Mouse (Mus musculus) stomach, postnatal 0 days (tissue): ENCODE results near the gene Chd1. TPM values are rescaled to one million over a fixed set of nuclear protein-coding genes. Genes with fewer than 3 reads are reported as not detected.

Experiments
- ATAC-seq: fragments of 200-750 bp; cut with Nextera tagmentation; 2 replicates; pipeline ENCODE4 v1.8.0; 2017; ENCODE audit not compliant: low FRiP score, low TSS enrichment
- DNase-seq: peaks from one replicate; pipeline ENCODE4 v3.0.0-alpha.2; 2016; ENCODE audit warnings: low spot score
- H3K27ac ChIP-seq: fragments of 300-500 bp; sonication (generic); replicated peaks from 2 replicates; pipeline ENCODE4 v1.5.1; 2014; ENCODE audit warnings: mild to moderate bottlenecking, control low read depth
- H3K27me3 ChIP-seq: fragments of 300-500 bp; sonication (generic); 2 replicates; pipeline ENCODE4 v1.6.1; 2014; ENCODE audit warnings: low read length; ENCODE audit not compliant: control insufficient read depth, insufficient read depth
- H3K36me3 ChIP-seq: fragments of 300-500 bp; sonication (generic); 2 replicates; pipeline ENCODE4 v1.6.1; 2014; ENCODE audit warnings: low read length, mixed read lengths; ENCODE audit not compliant: control insufficient read depth, insufficient read depth
- H3K4me1 ChIP-seq: fragments of 300-500 bp; sonication (generic); replicated peaks from 2 replicates; pipeline ENCODE4 v1.6.1; 2014; ENCODE audit warnings: antibody characterized with exemption; ENCODE audit not compliant: control insufficient read depth, insufficient read depth
- H3K4me2 ChIP-seq: fragments of 300-500 bp; sonication (generic); replicated peaks from 2 replicates; pipeline ENCODE4 v1.6.1; 2014; ENCODE audit warnings: low read depth, mild to moderate bottlenecking, control low read depth, moderate library complexity
- H3K4me3 ChIP-seq: fragments of 300-500 bp; sonication (generic); 2 replicates; pipeline ENCODE4 v1.5.1; 2014; ENCODE audit warnings: low read depth, low read length, control low read depth
- H3K9ac ChIP-seq: fragments of 300-500 bp; sonication (generic); 2 replicates; pipeline ENCODE4 v1.6.1; 2014; ENCODE audit warnings: mild to moderate bottlenecking, low read length, control low read depth, mixed read lengths
- H3K9me3 ChIP-seq: fragments of 300-500 bp; sonication (generic); 2 replicates; pipeline ENCODE4 v1.6.1; 2016; ENCODE audit warnings: low read length; ENCODE audit not compliant: control insufficient read depth
- CTCF ChIP-seq: IDR thresholded peaks from 2 replicates; pipeline ENCODE4 v1.5.1; 2016; ENCODE audit warnings: antibody characterized with exemption, low read depth, mild to moderate bottlenecking, moderate library complexity
- EP300 ChIP-seq: optimal IDR thresholded peaks from 2 replicates; pipeline ENCODE3; 2016; ENCODE audit warnings: antibody characterized with exemption
- WGBS: fragments of 180-500 bp; shearing (Covaris S2); extraction: QIAGEN DNeasy Blood & Tissue Kit; methylation state at CpG from one replicate; pipeline ENCODE4 v1.1.7; 2014; 5-methylcytosine and 5-hydroxymethylcytosine counted together
- polyA plus RNA-seq: library from polyadenylated mRNA; unstranded; fragments of >200 nt; fragmentation: Nextera tagmentation; extraction: Ambion mirVana; gene quantifications from 2 replicates; pipeline ENCODE4 v1.2.1, GENCODE M21; 2015

The Chd1 gene
- polyA plus RNA-seq, 1 experiment from 2014 or later = 13.4 TPM

GRCm38 (mm10) chr17:15816379-15817095, 111.8 kb downstream of the Chd1 start:
- no peak overlapping the region for H3K27ac ChIP-seq
- ATAC-seq = peak; percentile 41; the same call in 1 of the 2 replicates
- H3K36me3 ChIP-seq = 0 out of 2 replicates have a peak, but pooled peaks cover 5% of the 10 kb centered on the region
- H3K9ac ChIP-seq = no peak overlapping the region
- H3K4me1 ChIP-seq = peaks cover 7% of the 10 kb centered on the region; the same call in 1 of the 2 replicates
- DNase-seq = peak; percentile 34
- H3K9me3 ChIP-seq = no peaks in the 10 kb centered on the region
- peak overlapping the region; percentile 26 for H3K4me2 ChIP-seq
- no peak for TF ChIP-seq EP300
- no peak for TF ChIP-seq CTCF
- no peak overlapping the region; the same call in 1 of the 2 replicates for H3K4me3 ChIP-seq
- no peaks in the 10 kb centered on the region for H3K27me3 ChIP-seq
- WGBS = 56% methylated on average over 10 of the region's 11 CpGs

GRCm38 (mm10) chr17:15817096-15817450, 112.3 kb downstream of the Chd1 start:
- Histone ChIP-seq H3K9me3 (no peaks in the 10 kb centered on the region), H3K9ac (no peak overlapping the region), H3K4me2 (peak overlapping the region; percentile 26), H3K4me1 (peaks cover 7% of the 10 kb centered on the region; the same call in 1 of the 2 replicates), H3K36me3 (0 out of 2 replicates have a peak, but pooled peaks cover 5% of the 10 kb centered on the region), H3K27ac (no peak overlapping the region), H3K27me3 (no peaks in the 10 kb centered on the region), H3K4me3 (no peak overlapping the region; the same call in 1 of the 2 replicates)
- 0 out of 2 replicates have a peak, but pooled peaks have one; percentile 3 for ATAC-seq
- WGBS = 52% methylated on average over 5 of the region's 5 CpGs
- DNase-seq = no peak
- no peak for TF ChIP-seq CTCF
- TF ChIP-seq EP300 = no peak

GRCm38 (mm10) chr17:15817634-15818033, 112.9 kb downstream of the Chd1 start:
- no peaks in the 10 kb centered on the region for H3K27me3 ChIP-seq
- H3K9me3 ChIP-seq = no peaks in the 10 kb centered on the region
- no peak for TF ChIP-seq CTCF
- no peak for TF ChIP-seq EP300
- H3K9ac ChIP-seq = no peak overlapping the region
- H3K36me3 ChIP-seq = 0 out of 2 replicates have a peak, but pooled peaks cover 3% of the 10 kb centered on the region
- no peak overlapping the region for H3K27ac ChIP-seq
- H3K4me1 ChIP-seq = peaks cover 7% of the 10 kb centered on the region; the same call in 1 of the 2 replicates
- ATAC-seq (peak; percentile 57), DNase-seq (peak; percentile 17)
- no peak overlapping the region for H3K4me2 ChIP-seq
- no peak overlapping the region for H3K4me3 ChIP-seq
- WGBS = 71% methylated on average over 2 of the region's 2 CpGs

GRCm38 (mm10) chr17:15818372-15818771, 113.6 kb downstream of the Chd1 start:
- Histone ChIP-seq H3K27me3 (no peaks in the 10 kb centered on the region), H3K36me3 (0 out of 2 replicates have a peak, but pooled peaks cover 2% of the 10 kb centered on the region), H3K9me3 (no peaks in the 10 kb centered on the region), H3K27ac (no peak overlapping the region), H3K4me2 (no peak overlapping the region), H3K9ac (no peak overlapping the region), H3K4me3 (no peak overlapping the region), H3K4me1 (peaks cover 7% of the 10 kb centered on the region; the same call in 1 of the 2 replicates)
- ATAC-seq (no peak), DNase-seq (no peak)
- 57% methylated on average over 8 of the region's 8 CpGs for WGBS
- no peak for TF ChIP-seq CTCF
- TF ChIP-seq EP300 = no peak

- Histone ChIP-seq H3K4me1 (peaks cover 5% of the 10 kb centered on the region; the same call in 1 of the 2 replicates), H3K27ac (peak overlapping the region; percentile 40; the same call in 1 of the 2 replicates), H3K9ac (peak overlapping the region; percentile 13; the same call in 1 of the 2 replicates), H3K4me3 (no peak overlapping the region; the same call in 1 of the 2 replicates), H3K36me3 (0 out of 2 replicates have a peak, but pooled peaks cover 2% of the 10 kb centered on the region), H3K27me3 (no peaks in the 10 kb centered on the region), H3K4me2 (peak overlapping the region; percentile 37), H3K9me3 (no peaks in the 10 kb centered on the region)
- DNase-seq (no peak), ATAC-seq (no peak)
- 29% methylated on average over 6 of the region's 6 CpGs for WGBS
- TF ChIP-seq EP300 (no peak), CTCF (no peak)
Measured at GRCm38 (mm10) chr17:15820146-15820545, 115.4 kb downstream of the Chd1 start.

- Histone ChIP-seq H3K4me1 (peaks cover 5% of the 10 kb centered on the region; the same call in 1 of the 2 replicates), H3K27ac (no peak overlapping the region), H3K4me3 (no peak overlapping the region), H3K36me3 (0 out of 2 replicates have a peak, but pooled peaks cover 2% of the 10 kb centered on the region), H3K4me2 (peak overlapping the region; percentile 37), H3K9me3 (no peaks in the 10 kb centered on the region), H3K9ac (no peak overlapping the region), H3K27me3 (no peaks in the 10 kb centered on the region)
- 65% methylated on average over 10 of the region's 10 CpGs for WGBS
- no peak for ATAC-seq
- no peak for TF ChIP-seq CTCF
- TF ChIP-seq EP300 = no peak
- DNase-seq = no peak
Measured at GRCm38 (mm10) chr17:15820761-15821160, 116.0 kb downstream of the Chd1 start.
